ENCODE assay signal across 8 mouse cellular contexts in the genomic region with DNA sequence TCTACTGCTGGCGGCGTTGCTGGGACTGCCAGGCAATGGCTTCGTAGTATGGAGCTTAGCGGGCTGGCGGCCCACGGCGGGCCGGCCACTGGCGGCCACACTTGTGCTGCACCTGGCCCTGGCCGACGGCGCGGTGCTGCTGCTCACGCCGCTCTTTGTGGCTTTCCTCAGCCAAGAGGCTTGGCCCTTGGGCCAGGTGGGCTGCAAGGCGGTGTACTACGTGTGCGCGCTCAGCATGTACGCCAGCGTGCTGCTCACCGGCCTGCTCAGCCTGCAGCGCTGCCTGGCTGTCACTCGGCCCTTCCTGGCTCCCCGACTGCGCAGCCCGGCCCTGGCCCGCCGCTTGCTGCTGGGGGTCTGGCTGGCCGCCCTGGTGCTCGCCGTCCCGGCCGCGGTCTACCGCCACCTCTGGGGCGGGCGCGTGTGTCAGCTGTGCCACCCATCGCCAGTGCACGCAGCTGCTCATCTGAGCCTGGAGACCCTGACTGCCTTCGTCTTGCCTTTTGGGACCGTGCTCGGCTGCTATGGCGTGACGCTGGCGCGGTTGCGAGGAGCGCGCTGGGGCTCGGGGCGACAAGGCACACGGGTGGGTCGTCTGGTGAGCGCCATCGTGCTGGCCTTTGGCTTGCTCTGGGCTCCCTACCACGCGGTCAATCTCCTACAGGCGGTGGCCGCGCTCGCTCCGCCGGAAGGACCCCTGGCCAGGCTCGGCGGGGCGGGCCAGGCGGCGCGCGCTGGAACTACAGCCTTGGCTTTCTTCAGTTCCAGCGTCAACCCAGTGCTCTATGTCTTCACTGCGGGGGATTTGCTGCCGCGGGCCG. TPM values are rescaled to one million over a fixed set of nuclear protein-coding genes. Genes with fewer than 3 reads are reported as not detected.
DNase-seq lines count a peak whose midpoint lies in the region; ATAC-seq and TF ChIP-seq lines count a peak whose summit lies in the region.

No protein-coding gene starts in this region.

- peak overlapping the region; percentile 45 for H3K4me3 ChIP-seq in kidney, embryonic 14.5 days (ENCODE audit: low read length)
- peak overlapping the region; percentile 48 for H3K4me3 ChIP-seq in lung, postnatal 0 days (ENCODE audit: low read depth, low read length)

- peak; percentile 36 to 47 for DNase-seq in spleen, postnatal 10 days (ENCODE audit: low spot score in 2 of 2)
- no peak for DNase-seq in spleen, postnatal 14 days (ENCODE audit: low spot score in 2 of 2)
- peak; percentile 30 to 42 for DNase-seq in cerebellum, postnatal 36 days
- DNase-seq in lung, postnatal 0 days (ENCODE audit: low spot score) = peak; percentile 74
- DNase-seq in right cerebral cortex, postnatal 14 days = peak; percentile 58
- no peak for DNase-seq in spleen, postnatal 36 days (ENCODE audit: low spot score in 2 of 2)

- no peak overlapping the region for H3K27ac ChIP-seq in kidney, embryonic 14.5 days (ENCODE audit: low read depth, low read length)
- H3K27ac ChIP-seq in lung, postnatal 0 days (ENCODE audit: low read length) = peak overlapping the region; percentile 82

- no peaks in the 10 kb centered on the region for H3K36me3 ChIP-seq in kidney, embryonic 14.5 days (ENCODE audit: control insufficient read depth, insufficient read depth, low read length)
- no peaks in the 10 kb centered on the region for H3K36me3 ChIP-seq in lung, postnatal 0 days (ENCODE audit: insufficient read depth, low read length)

- peak overlapping the region; percentile 71 for H3K9ac ChIP-seq in kidney, embryonic 14.5 days (ENCODE audit: low read depth, low read length)
- H3K9ac ChIP-seq in lung, postnatal 0 days (replicated peaks; ENCODE audit: low read depth) = peak overlapping the region; percentile 36

- peak; percentile 20 for ATAC-seq in granulocyte monocyte progenitor cell, adult 5-6 weeks (replicated peaks; ENCODE audit: poor library complexity, severe bottlenecking)
- peak; percentile 68 for ATAC-seq in kidney, embryonic 14.5 days (ENCODE audit: low FRiP score, low TSS enrichment)
- peak; percentile 70 for ATAC-seq in lung, postnatal 0 days

- H3K4me1 ChIP-seq in kidney, embryonic 14.5 days (ENCODE audit: control insufficient read depth, insufficient read depth, low read length) = no peaks in the 10 kb centered on the region; the same call in 1 of the 2 replicates
- H3K4me1 ChIP-seq in lung, postnatal 0 days (ENCODE audit: insufficient read depth, low read depth, low read length) = peaks cover 3% of the 10 kb centered on the region; the same call in 1 of the 2 replicates

- peak; percentile 45 for TF ChIP-seq CTCF in lung, postnatal 0 days (IDR thresholded peaks at IDR 0.05)

- peaks cover 18% of the 10 kb centered on the region for H3K27me3 ChIP-seq in kidney, embryonic 14.5 days (ENCODE audit: control insufficient read depth, insufficient read depth, low read length)
- 0 out of 2 replicates have a peak, but pooled peaks cover 3% of the 10 kb centered on the region for H3K27me3 ChIP-seq in lung, postnatal 0 days (replicated peaks; ENCODE audit: insufficient read depth, low read length)

- TF ChIP-seq EP300 in lung, postnatal 0 days (IDR thresholded peaks at IDR 0.05) = no peak

- WGBS in kidney, embryonic 14.5 days = under 1% methylated on average over 77 of the region's 77 CpGs
- 1% methylated on average over 74 of the region's 77 CpGs for WGBS in lung, postnatal 0 days

- H3K9me3 ChIP-seq in kidney, embryonic 14.5 days (ENCODE audit: control insufficient read depth, low read length) = no peaks in the 10 kb centered on the region
- H3K9me3 ChIP-seq in lung, postnatal 0 days (ENCODE audit: low read length) = no peaks in the 10 kb centered on the region

- H3K4me2 ChIP-seq in kidney, embryonic 14.5 days (replicated peaks; ENCODE audit: low read depth, low read length) = peak overlapping the region; percentile 75
- peak overlapping the region; percentile 88 for H3K4me2 ChIP-seq in lung, postnatal 0 days (replicated peaks; ENCODE audit: low read depth, low read length)

RNA-seq across cellular contexts. Expression of a gene that starts 1.0 kb away (rescaled TPM):
- 0.56 and 2.1 TPM in 2 replicates for total RNA-seq in granulocyte monocyte progenitor cell, adult 5-6 weeks (2014; fragmentation: Nextera tagmentation)
- total RNA-seq in granulocyte monocyte progenitor cell, adult 5-6 weeks (2017) = 0.34 TPM in 1 of 2 replicates, not detected in the other
- 0.08 and 0.39 TPM in 2 replicates for polyA plus RNA-seq in kidney, embryonic 14.5 days (2014; fragmentation: Nextera tagmentation; extraction: Ambion mirVana)
- polyA plus RNA-seq in lung, postnatal 0 days (2015; fragmentation: Nextera tagmentation; extraction: Ambion mirVana) = 0.77 and 0.97 TPM in 2 replicates

RNA-seq across cellular contexts. Expression of a gene that starts 3.6 kb away (rescaled TPM):
- total RNA-seq in granulocyte monocyte progenitor cell, adult 5-6 weeks (2014; fragmentation: Nextera tagmentation) = 19.4 and 23.3 TPM in 2 replicates
- total RNA-seq in granulocyte monocyte progenitor cell, adult 5-6 weeks (2017) = 19.8 and 25.8 TPM in 2 replicates
- 0.23 TPM in 1 of 2 replicates, not detected in the other for polyA plus RNA-seq in kidney, embryonic 14.5 days (2014; fragmentation: Nextera tagmentation; extraction: Ambion mirVana)
- polyA plus RNA-seq in lung, postnatal 0 days (2015; fragmentation: Nextera tagmentation; extraction: Ambion mirVana) = 4.1 and 4.6 TPM in 2 replicates

RNA-seq across cellular contexts. Expression of a gene that starts 4.0 kb away (rescaled TPM):
- total RNA-seq in granulocyte monocyte progenitor cell, adult 5-6 weeks (2014; fragmentation: Nextera tagmentation) = not detected in 2 replicates
- total RNA-seq in granulocyte monocyte progenitor cell, adult 5-6 weeks (2017) = not detected in 2 replicates
- polyA plus RNA-seq in kidney, embryonic 14.5 days (2014; fragmentation: Nextera tagmentation; extraction: Ambion mirVana) = 2.9 and 3.6 TPM in 2 replicates
- polyA plus RNA-seq in lung, postnatal 0 days (2015; fragmentation: Nextera tagmentation; extraction: Ambion mirVana) = 0.65 and 1.3 TPM in 2 replicates

RNA-seq across cellular contexts. Expression of a gene that starts 16.7 kb away (rescaled TPM):
- total RNA-seq in granulocyte monocyte progenitor cell, adult 5-6 weeks (2014; fragmentation: Nextera tagmentation) = 30.9 and 36.6 TPM in 2 replicates
- total RNA-seq in granulocyte monocyte progenitor cell, adult 5-6 weeks (2017) = 35.7 and 38.6 TPM in 2 replicates
- 43.3 and 44.0 TPM in 2 replicates for polyA plus RNA-seq in kidney, embryonic 14.5 days (2014; fragmentation: Nextera tagmentation; extraction: Ambion mirVana)
- 16.2 and 19.5 TPM in 2 replicates for polyA plus RNA-seq in lung, postnatal 0 days (2015; fragmentation: Nextera tagmentation; extraction: Ambion mirVana)

RNA-seq across cellular contexts. Expression of a gene that starts 16.7 kb away (rescaled TPM):
- total RNA-seq in granulocyte monocyte progenitor cell, adult 5-6 weeks (2014; fragmentation: Nextera tagmentation) = 54.7 and 67.7 TPM in 2 replicates
- total RNA-seq in granulocyte monocyte progenitor cell, adult 5-6 weeks (2017) = 18.0 and 30.7 TPM in 2 replicates
- 75.2 and 82.3 TPM in 2 replicates for polyA plus RNA-seq in kidney, embryonic 14.5 days (2014; fragmentation: Nextera tagmentation; extraction: Ambion mirVana)
- 74.1 and 83.5 TPM in 2 replicates for polyA plus RNA-seq in lung, postnatal 0 days (2015; fragmentation: Nextera tagmentation; extraction: Ambion mirVana)

Comparison
In these comparisons a context has a peak if more than half of its experiments do, and no peak if none do; other contexts are left out.
1. DNase-seq: peak in spleen, postnatal 10 days (2 of 2), cerebellum, postnatal 36 days (2 of 2), lung, postnatal 0 days (single experiment) and right cerebral cortex, postnatal 14 days (single experiment); none in spleen, postnatal 14 days (0 of 2) and spleen, postnatal 36 days (0 of 2).
2. ATAC-seq: peak in every context shown above with its lines; median percentile 70 in lung, postnatal 0 days; 68 in kidney, embryonic 14.5 days; 20 in granulocyte monocyte progenitor cell, adult 5-6 weeks.